Mouse (Mus musculus) pancreas, adult 10 weeks (tissue): Measurements from ENCODE around the gene Gm10999. TPM values are rescaled to one million over a fixed set of nuclear protein-coding genes. Genes with fewer than 3 reads are reported as not detected.

Source experiments
- polyA plus RNA-seq: library from polyadenylated mRNA; stranded (reverse); fragments of 350-450 nt; fragmentation: Illumina TruSeq; extraction: RNeasy Lipid Tissue Mini Kit (QIAGEN cat#74804); gene quantifications from one replicate; pipeline ENCODE4 v1.2.3, GENCODE M21; 2015; ENCODE audit warnings: low read depth, low replicate concordance; ENCODE audit not compliant: insufficient read depth

Gene Gm10999
- polyA plus RNA-seq, result not detected

GRCm38 (mm10) chr8:129131561-129131960, at the start of gene Gm10999:
TSS of gene Gm10999 (minus strand) at chr8:129131661.

Other genes with a start within 250 kb of the Gm10999 start
- not detected for gene Ccdc7a, start 66.1 kb downstream of the Gm10999 start, polyA plus RNA-seq
- gene Ccdc7b, start 64.5 kb downstream of the Gm10999 start, polyA plus RNA-seq, result not detected
- gene 2610044O15Rik8, start 102.7 kb upstream of the Gm10999 start, polyA plus RNA-seq, result 3.0 TPM